Mouse (Mus musculus) bone marrow macrophage, adult 2 months (primary cell): ENCODE results near the gene Syt8. TPM values are rescaled to one million over a fixed set of nuclear protein-coding genes. Genes with fewer than 3 reads are reported as not detected.

ENCODE experiments used
- H3K27ac ChIP-seq: 2 replicates; pipeline ENCODE4 v1.5.1; 2012; ENCODE audit warnings: low read depth, low read length; ENCODE audit not compliant: insufficient read depth
- H3K4me1 ChIP-seq: 2 replicates; pipeline ENCODE4 v1.6.1; 2012; ENCODE audit warnings: low read length; ENCODE audit not compliant: control insufficient read depth, insufficient read depth
- H3K4me3 ChIP-seq: 2 replicates; pipeline ENCODE4 v1.5.1; 2012; ENCODE audit warnings: mild to moderate bottlenecking, low read length, moderate library complexity; ENCODE audit not compliant: insufficient read depth
- CTCF ChIP-seq: IDR thresholded peaks from 2 replicates; pipeline ENCODE4 v1.5.1; 2012; ENCODE audit warnings: low read depth, mild to moderate bottlenecking, low read length, moderate library complexity
- POLR2A ChIP-seq: IDR thresholded peaks from 2 replicates; pipeline ENCODE4 v1.6.1; 2012; ENCODE audit warnings: mild to moderate bottlenecking, low read depth, low read length, borderline replicate concordance
- polyA plus RNA-seq: library from polyadenylated mRNA; stranded (reverse); fragments of >200 nt; gene quantifications from 2 replicates; pipeline ENCODE4 v1.2.4, GENCODE M21; 2012; ENCODE audit not compliant: missing spikeins, insufficient read depth, insufficient read length

Gene Syt8
- polyA plus RNA-seq, 1 experiment = 5.6 TPM

DNA sequence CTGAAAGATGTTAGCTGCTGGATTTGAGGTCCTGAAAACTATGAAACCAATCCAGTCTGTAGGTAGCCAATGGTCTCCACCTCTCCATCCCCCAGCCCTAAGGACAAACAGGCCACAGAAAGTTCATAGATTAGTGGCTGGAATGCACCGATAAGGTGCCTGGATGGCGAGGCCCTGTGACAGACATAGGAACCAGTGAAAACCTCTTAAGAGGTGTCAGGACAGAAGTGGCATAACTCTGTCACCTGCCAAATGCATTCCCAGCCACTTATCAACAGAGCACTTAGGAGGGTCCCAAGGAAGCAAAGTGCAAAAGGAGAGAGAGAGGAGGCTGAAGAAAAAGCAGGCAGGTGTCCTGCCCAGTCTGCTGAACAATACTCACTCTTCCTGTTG lies 24.6 kb downstream of the Syt8 start:
- no peak overlapping the region for H3K27ac ChIP-seq

DNA sequence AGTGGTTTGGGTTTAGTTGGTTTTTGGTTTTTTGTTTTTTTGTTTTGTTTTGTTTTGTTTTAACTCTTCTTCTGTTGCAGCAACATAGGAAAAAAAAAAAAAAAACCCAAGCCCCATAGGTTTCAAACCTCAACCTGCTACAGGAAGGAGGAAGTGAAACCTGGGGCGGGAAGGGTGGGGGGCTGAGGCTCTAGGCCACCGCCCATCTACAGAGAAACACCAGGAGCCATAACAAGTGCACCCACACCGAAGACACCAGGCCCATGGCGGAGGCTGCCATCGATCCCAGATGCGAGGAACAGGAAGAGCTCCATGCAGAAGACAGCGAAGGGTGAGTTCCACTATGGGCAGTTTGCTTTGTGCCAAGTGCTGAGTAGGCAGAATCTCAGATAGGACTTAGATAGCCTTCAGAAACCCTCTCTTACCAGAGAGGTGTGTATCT lies 26.0 kb downstream of the Syt8 start, which contains the start of gene Lsp1:
Gene Lsp1 (plus strand): TSS at position 174 of the 442 bp plus-strand sequence.
- Histone ChIP-seq H3K4me3 (peak within 1 kb of the TSS; percentile 39), H3K4me1 (peaks cover 73% of the 10 kb centered on the region), H3K27ac (peak within 1 kb of the TSS; percentile 47)
- no peak for TF ChIP-seq POLR2A
- TF ChIP-seq CTCF = no peak

More for the DNA sequence above, 24.6 kb downstream of the Syt8 start:
- TF ChIP-seq POLR2A (no peak), CTCF (no peak)
- Histone ChIP-seq H3K4me1 (peaks cover 63% of the 10 kb centered on the region), H3K4me3 (no peak overlapping the region)

DNA sequence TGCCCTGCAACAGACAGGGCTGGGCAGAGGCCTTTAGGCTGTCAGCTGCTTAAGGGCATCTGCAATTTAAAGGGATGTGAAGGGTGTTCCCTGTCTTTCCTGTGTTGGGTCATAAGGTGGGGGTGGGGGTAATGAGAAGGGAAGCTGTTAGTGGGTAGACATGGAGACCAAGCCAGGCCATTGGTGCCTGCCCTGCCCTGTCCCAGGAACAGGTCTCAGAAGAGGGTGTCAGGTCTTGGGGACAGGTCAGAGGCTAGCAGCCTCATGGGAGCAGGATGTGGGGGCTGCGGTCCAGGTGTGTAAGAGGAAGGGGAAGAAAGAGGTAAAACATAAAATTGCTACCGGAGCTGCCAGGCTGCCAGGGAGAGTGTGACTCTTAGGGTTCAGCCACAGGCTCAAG lies 26.8 kb downstream of the Syt8 start:
- Histone ChIP-seq H3K27ac (peak overlapping the region; percentile 47), H3K4me3 (peak overlapping the region; percentile 39), H3K4me1 (peaks cover 76% of the 10 kb centered on the region)
- TF ChIP-seq POLR2A (no peak), CTCF (no peak)

DNA sequence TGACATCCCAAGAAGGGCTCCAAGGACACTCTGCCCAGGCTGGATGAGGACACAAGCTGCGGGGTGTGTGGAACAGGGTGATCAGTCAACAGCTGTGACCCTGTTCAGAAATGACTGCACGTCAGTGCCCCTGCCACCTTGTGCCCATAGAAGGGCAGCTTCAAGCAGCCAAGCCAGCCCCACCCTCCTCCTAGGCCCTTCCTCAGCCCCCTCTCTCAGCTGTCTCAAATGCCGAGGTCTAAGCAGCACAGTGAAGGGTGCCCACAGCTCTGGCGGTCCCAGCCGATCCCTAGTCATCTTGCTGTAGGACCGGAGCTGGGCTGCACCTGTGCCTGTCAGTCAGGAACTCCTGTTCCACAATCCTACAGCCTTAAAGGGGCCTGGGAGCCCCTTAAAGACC lies 27.5 kb downstream of the Syt8 start:
- H3K27ac ChIP-seq = no peak overlapping the region
- H3K4me3 ChIP-seq = no peak overlapping the region

DNA sequence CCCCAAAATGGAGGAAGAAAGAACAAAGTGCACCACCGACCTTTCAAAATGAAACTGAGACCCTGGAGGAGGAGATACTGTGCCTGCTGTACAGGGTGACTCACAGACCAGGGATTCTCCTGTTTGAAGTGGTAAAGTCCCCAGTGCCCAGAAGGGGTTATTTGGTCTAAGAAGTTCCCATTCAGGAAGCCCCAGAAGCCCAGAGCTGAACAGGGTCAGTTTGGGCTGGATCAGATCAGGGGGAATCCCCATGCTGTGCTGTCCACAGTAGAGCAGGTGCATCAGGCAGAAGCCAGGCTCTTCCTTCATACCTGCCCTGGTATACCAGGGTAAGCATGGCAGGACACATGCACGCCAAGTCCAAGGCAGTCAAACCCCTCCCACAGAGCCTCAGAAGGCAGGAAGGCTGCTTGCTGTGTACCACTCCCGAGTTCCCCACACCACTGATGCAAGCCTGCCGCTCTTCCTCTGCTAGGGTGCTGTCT lies 28.0 kb downstream of the Syt8 start:
- TF ChIP-seq POLR2A (no peak), CTCF (no peak)
- no peak overlapping the region for H3K27ac ChIP-seq
- H3K4me1 ChIP-seq = peaks cover 64% of the 10 kb centered on the region
- H3K4me3 ChIP-seq = no peak overlapping the region

More for the DNA sequence above, 27.5 kb downstream of the Syt8 start:
- TF ChIP-seq CTCF (no peak), POLR2A (no peak)
- peaks cover 68% of the 10 kb centered on the region for H3K4me1 ChIP-seq

DNA sequence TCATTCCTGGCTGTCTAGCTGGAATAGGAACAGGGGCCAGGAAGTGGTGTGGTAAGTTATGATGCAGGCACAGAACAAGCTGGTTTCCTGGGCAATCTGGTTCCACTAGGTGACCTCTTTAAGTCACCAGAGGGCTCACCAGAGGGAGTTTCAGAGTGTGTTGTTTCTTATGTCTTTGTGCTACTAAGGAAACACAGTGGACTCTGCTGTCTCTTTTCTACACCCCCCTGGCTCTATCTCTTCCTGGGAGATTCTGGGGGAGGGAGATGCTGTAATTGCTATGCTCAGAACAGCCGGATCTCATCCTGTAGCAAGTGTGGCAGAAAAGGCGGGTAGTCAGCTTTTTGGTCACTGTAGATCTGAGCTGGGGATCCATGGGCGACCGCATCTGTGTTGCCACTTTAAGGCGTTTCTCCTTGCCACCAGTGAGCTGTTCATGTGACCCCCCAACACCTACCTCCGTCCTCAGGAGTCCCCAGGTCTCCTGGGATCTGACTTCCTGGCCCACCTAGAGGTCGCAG lies 35.6 kb downstream of the Syt8 start:
- peak overlapping the region; percentile 15 for H3K27ac ChIP-seq

DNA sequence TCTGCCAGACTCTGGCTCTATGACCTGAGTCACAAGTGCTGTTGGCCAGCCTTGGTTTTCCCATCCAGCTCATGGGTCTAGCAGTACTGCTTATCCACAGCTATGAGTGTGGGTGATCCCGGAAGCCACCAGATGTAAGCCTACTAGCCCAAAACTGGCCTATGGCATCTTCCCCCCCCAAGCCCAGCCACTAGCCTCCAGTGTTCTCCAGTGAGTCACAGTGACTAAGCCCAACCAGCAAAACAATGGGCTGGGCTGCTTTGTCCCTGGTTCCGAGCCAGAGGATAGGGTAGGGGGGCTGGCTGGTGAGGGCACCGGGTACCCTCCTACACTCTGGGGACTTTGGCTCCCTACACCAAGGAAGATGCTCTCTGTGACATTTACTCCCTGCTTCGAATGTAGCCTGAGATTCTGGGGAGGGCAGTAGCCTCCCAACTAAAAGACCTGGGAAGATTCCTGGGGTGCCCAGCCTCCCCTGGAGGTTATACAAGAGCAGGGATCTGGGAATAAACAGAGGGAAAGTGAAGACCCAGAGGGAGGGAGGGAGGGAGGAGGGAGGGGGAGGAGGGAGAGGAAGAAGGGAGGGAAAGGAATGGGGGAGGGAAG lies 36.3 kb downstream of the Syt8 start:
- TF ChIP-seq POLR2A (no peak), CTCF (no peak)
- no peak overlapping the region for H3K4me3 ChIP-seq
- H3K27ac ChIP-seq = peak overlapping the region; percentile 15
- peaks cover 16% of the 10 kb centered on the region for H3K4me1 ChIP-seq

More for the DNA sequence above, 35.6 kb downstream of the Syt8 start:
- TF ChIP-seq CTCF (0 out of 2 replicates have a peak, but pooled peaks have one; percentile 19), POLR2A (no peak)
- Histone ChIP-seq H3K4me1 (peaks cover 23% of the 10 kb centered on the region), H3K4me3 (no peak overlapping the region)

DNA sequence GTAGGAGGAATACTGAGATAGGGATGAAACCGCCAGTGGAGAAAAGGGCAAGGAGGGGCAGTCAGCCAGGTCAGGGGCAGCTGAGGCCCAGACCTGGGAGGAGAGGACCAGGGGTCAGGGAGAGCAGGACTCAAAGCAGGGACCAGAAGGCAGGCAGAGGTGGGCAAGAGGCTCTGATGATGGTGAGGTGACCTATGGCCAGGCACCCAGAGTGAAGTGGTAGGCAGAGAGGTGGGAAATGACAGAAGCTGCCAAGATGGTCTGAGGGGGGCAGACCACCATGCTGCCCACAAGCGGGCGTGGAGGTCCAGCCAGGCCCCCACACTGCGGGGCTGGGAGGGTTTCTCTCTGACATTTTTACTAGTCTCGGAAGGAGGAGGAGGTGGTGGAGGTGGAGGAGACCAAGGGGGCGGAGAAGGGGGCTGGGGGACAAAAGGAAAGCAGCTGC lies 36.8 kb downstream of the Syt8 start:
- no peak overlapping the region for H3K27ac ChIP-seq
- TF ChIP-seq POLR2A (no peak), CTCF (no peak)
- peaks cover 16% of the 10 kb centered on the region for H3K4me1 ChIP-seq
- no peak overlapping the region for H3K4me3 ChIP-seq

DNA sequence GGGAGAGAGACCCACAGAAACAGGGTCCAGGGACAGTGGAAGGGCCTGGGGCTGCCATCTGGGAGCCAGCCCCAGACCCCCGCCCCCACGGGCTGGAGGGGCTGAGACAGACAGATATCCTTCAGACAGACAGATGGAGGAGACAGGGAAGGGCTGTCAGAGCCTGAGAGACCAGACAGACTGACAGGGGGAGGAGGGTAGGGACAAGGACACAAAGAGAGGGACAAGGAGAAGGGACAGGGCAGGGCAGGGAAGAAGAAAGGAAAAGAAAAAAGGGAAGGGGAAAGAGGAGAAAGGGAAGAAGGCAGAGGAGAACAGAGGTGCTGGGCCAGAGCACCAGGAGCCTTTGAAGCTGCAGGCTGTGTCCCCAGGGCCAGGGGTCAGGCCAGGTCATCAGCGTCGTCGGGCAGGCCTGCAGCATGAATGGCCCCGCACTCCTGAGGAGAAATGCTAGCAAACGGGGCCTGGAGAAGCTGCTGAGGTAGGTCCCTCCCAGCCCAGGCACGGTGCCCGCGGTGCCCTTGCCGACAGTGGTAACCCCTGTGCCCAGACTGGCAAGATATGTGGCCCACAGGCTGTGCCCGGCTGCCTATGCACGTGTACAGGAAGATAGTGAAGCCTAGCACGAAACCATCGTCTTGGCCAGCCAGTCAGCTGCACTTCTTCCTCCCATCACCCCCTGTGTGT lies 37.4 kb downstream of the Syt8 start:
- no peak overlapping the region for H3K27ac ChIP-seq
- H3K4me3 ChIP-seq = no peak overlapping the region
- TF ChIP-seq CTCF = no peak
- TF ChIP-seq POLR2A = no peak

DNA sequence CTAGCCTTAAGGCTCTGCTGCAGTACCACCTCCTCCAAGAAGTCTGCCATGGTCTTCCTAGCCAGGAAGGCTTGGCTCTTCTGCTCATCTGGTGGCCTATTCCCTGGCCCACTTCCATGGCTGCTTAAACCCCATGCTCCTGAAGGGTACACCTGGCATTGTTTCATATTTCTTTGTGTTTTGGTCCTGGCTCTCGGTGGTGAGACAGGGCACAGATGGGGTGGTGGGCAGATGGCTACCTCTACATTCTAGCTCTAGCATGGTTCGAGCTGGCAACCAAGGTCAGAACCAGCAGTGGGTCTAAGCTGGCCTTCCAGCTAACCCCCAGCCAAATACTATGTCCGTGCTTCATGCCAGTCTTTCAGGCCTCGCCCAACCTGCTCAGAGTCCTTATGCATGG lies 38.3 kb downstream of the Syt8 start:
- TF ChIP-seq CTCF = no peak
- TF ChIP-seq POLR2A = no peak
- Histone ChIP-seq H3K27ac (no peak overlapping the region), H3K4me3 (no peak overlapping the region), H3K4me1 (peaks cover 16% of the 10 kb centered on the region)

More for the DNA sequence above, 37.4 kb downstream of the Syt8 start:
- H3K4me1 ChIP-seq = peaks cover 16% of the 10 kb centered on the region
